Mouse (Mus musculus): ENCODE data around the gene Foxp1.

The Foxp1 gene

GRCm38 (mm10) chr6:99095185-99096104 lies 427.1 kb downstream of the Foxp1 start:
- peak; percentile 7 to 14 for DNase-seq (ENCODE audit: low spot score in 2 of 2)

DNA sequence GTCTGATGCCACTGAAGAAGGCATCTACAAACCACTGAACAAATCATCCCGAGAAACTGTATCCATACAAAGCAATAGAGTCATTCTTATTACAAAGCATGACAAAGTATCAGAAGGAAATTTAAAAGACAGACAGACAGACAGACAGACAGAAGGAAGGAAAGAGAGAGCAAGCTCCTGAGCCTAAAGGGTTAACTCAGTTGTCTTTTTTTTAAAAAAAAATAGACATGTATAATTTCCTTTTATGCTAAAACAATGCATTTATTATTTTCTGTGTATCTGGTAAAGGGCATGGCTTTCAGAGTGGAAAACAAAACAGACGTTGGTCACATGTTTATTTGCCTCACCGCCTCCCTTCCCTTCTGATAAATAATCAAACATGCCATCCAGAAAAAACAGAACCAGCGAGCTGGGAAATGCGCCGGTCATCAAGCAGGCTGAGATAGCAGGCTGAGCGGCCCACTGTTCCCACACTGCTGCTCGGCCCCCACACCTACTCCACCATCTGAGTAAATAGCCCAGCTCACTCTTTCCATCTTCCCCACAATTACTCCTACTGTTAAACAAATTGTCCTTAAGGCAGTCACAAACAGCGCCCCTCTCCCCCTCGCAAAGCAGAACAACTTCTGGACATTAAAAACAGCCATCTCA lies 428.1 kb downstream of the Foxp1 start:
- DNase-seq (ENCODE audit: low spot score in 2 of 2): no peak

DNA sequence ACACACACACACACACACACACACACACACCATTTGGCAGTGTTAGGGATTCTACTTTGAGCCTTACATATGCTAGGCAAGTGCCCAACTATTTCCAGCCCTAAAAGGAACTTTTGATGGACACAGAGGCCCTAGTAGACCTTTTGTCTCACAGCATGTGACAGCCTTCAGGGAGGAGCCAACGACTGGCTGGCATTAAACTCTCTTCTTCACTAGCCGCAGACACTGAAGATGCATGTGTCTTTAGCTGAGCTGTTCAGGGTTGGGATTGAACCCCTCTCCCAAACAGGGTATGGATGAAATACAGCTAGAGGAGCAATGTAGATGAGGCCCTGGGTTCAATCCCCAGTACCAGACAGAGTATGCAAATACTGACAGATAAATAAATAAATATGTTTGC lies 428.7 kb downstream of the Foxp1 start:
- no peak for DNase-seq (ENCODE audit: low spot score in 2 of 2)

- DNase-seq (ENCODE audit: low spot score in 2 of 2): no peak
These were observed 429.3 kb downstream of the Foxp1 start for GRCm38 (mm10) chr6:99093208-99093607.

DNA sequence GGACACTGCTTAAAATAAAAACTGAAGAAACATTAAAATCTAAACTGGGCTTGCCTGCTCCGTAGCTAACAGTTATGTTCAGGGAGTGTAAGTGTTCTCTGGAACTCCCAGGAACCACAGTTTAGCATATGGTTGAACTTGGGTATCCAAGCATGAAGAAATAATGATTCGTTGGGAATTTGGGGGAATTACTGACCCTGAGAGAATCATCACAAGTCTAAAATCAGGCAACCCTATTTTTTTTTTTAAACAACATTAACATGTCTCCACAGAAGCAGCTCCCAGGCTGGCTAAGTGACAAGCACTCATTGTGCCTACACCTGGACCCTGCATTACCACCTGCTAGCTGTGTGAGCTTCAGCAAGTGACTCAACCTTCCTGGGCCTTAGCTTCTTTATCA lies 430.7 kb downstream of the Foxp1 start:
- DNase-seq (ENCODE audit: low spot score in 2 of 2): no peak

- DNase-seq (ENCODE audit: low spot score in 2 of 2): no peak
These were observed 434.9 kb downstream of the Foxp1 start for GRCm38 (mm10) chr6:99087598-99087997.

- DNase-seq (ENCODE audit: low spot score in 2 of 2): peak; percentile 53 to 62
These were observed 437.6 kb downstream of the Foxp1 start for GRCm38 (mm10) chr6:99084956-99085355.

- DNase-seq (ENCODE audit: low spot score in 2 of 2): no peak
These were observed 441.3 kb downstream of the Foxp1 start for GRCm38 (mm10) chr6:99081259-99081658.

GRCm38 (mm10) chr6:99079041-99079835 lies 443.3 kb downstream of the Foxp1 start:
- DNase-seq (ENCODE audit: low spot score in 2 of 2): no peak

GRCm38 (mm10) chr6:99078089-99078488 lies 444.4 kb downstream of the Foxp1 start:
- no peak for DNase-seq (ENCODE audit: low spot score in 2 of 2)

GRCm38 (mm10) chr6:99073303-99074271 lies 448.9 kb downstream of the Foxp1 start:
- DNase-seq (ENCODE audit: low spot score in 2 of 2): no peak

- DNase-seq (ENCODE audit: low spot score in 2 of 2): no peak
These were observed 451.8 kb downstream of the Foxp1 start for GRCm38 (mm10) chr6:99070710-99071109.

GRCm38 (mm10) chr6:99069726-99070125 lies 452.8 kb downstream of the Foxp1 start:
- DNase-seq (ENCODE audit: low spot score in 2 of 2): no peak

DNA sequence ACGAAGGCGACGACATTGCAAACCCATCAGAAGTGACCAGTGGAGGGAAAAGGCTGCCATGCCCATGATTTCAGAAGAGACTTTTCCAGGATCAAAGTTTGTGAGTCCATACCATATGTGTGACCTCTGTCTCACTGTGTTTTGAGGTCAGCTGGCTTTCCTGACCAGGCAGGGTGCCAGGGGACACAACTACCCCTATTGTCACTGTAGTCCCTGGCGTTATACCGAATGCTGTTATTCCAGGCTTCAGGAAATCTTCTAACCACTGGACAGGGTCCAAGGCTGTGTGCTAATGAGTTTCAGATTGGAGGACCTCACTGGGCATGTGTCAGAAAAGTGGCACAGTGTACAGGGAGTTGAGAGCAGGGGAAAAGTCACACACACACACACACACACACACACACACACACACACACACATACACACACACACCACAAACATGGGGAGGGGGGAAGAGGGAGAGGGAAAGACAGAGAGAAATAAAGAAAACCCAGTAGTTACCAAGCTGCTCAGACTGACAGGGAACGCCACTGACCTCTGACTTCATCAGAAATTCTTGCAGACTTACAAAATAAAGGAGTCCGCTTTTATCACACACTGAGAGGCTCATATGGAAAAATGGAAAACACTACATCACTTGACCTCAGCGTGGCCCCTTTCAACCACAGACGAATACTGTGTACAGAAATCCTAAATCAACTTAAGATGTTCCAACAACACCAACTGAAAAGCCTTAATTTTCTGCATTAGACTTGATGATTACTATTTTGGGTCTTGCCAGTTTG lies 456.8 kb downstream of the Foxp1 start:
- DNase-seq (ENCODE audit: low spot score in 2 of 2): peak in 1 of 2 experiments; percentile 16

GRCm38 (mm10) chr6:99063982-99064484 lies 458.5 kb downstream of the Foxp1 start:
- DNase-seq (ENCODE audit: low spot score in 2 of 2): no peak

DNA sequence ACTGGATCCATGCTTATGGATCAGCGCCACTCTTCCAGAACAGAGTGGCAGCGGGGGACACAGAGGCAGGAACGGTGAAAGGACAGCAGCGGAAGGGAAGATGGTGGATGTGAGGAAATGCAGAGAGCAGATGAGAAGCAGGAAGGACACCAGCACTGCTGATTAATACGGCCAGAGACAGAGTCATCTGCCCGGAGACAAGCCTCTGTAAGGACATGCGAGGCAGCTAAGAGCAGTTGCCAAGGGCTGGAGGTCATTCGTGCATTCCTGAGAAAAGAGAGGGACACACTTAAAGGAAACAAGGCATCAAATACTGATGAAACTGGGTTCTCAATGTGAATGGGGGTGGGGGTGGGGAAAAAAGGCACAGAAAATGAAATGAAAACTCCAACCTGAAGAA lies 459.6 kb downstream of the Foxp1 start:
- no peak for DNase-seq (ENCODE audit: low spot score in 2 of 2)

DNA sequence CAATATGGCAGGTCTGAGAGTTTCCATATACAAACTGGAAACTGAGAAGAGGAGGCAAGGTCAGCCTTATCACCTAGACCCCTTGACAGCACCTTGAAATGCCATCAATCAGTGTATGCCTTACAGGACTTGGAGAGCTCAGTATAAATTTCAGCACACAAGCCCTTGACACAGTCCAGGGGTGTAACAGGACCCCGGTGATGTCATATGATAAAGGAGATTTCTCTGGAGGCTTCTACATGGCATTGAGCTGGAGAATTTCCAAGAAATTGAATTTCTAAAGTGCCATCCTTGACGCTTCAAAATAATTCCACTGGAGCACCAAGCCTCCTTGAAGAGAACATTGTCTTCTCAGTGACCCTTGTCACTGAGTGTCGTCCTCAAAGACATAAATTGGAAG lies 463.8 kb downstream of the Foxp1 start:
- DNase-seq (ENCODE audit: low spot score in 2 of 2): no peak

DNA sequence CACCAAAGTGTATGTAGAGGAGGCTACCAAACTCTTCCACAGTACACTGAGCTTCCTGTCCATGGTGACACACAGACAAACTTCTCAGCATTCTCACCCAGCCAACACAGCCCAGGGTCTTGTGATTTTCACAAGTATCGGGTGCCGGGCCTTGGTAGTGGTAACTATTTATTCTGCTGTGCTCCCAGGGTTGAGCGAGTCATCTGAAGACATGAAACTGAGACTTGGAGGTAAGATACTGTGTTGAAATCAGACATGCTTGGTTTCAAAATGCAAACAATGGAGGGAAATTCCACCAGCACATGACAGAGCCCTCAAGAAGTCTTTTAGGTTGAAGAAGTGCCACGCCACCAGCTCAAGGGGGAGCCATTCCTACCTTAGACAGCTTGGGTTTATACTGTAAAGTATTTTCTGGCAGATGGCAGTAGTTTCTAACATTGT lies 465.4 kb downstream of the Foxp1 start:
- no peak for DNase-seq (ENCODE audit: low spot score in 2 of 2)

- no peak for DNase-seq (ENCODE audit: low spot score in 2 of 2)
These were observed 466.1 kb downstream of the Foxp1 start for GRCm38 (mm10) chr6:99056379-99056778.

DNA sequence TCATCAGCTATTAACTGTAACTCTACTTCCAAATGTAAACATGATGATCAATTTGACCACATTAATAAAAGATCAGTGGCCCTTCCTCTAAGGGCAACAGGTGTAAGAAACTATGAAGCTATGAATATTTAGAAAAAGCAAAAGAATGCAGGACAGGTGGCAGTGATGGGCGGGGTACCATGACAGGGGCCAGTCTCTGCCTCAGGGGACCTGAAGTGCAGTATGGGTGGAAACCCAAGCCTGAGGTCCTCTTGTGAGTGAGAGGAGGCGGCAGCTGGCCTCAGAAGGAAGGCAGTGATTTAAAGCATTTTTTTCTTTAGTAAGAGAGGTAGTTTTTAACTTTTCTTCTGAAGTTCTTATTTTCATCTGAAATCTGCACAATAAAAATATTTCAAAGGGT lies 468.5 kb downstream of the Foxp1 start:
- DNase-seq (ENCODE audit: low spot score in 2 of 2): no peak

Data from urinary bladder, postnatal 36 days (tissue).